Mouse (Mus musculus): ENCODE measurements around the gene Mill1. TPM values are rescaled to one million over a fixed set of nuclear protein-coding genes. Genes with fewer than 3 reads are reported as not detected.
"Not testable (repeated sequence)": the region's sequence is repeated elsewhere in the genome, so short reads cannot be mapped to it uniquely, and the experiment has no call there.

The Mill1 gene
- 0.10 TPM in 2 replicates for polyA plus RNA-seq (2015; fragmentation: Nextera tagmentation; extraction: Ambion mirVana)

DNA sequence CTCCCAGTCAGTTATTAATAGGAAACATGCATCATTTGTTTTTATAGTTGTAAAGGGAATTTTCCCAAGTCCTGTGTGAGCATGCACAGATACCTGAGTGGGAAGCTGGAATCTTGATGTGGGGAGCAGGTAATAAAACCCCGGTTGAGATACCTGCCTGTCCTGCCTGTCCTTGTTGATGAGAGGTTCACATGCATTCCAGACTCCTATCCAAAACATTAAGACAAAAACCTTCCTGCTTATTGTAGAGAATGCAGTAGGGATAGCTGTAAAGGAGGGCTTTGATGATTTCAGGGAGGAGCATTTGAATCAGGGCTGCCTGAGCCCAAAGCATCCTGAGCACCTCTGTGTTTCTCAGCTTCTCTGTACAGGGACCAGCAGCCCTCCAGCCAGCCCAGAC, at the start of gene Mill1:
TSS of gene Mill1 (plus strand) at position 301 of the 400 bp plus-strand sequence.
- no peak within 1 kb of the TSS for H3K4me3 ChIP-seq
- no peaks in the 10 kb centered on the region for H3K4me1 ChIP-seq
- no peak within 1 kb of the TSS for H3K4me2 ChIP-seq
- WGBS = 43% methylated on average over 1 of the region's 1 CpGs
- no peaks in the 10 kb centered on the region; the same call in 1 of the 2 replicates for H3K9me3 ChIP-seq
- no peaks in the 10 kb centered on the region for H3K36me3 ChIP-seq
- no peak for ATAC-seq (ENCODE audit: insufficient number of reproducible peaks, insufficient read depth, low FRiP score, low TSS enrichment, low read depth)
- H3K27me3 ChIP-seq = no peaks in the 10 kb centered on the region
- H3K27ac ChIP-seq = no peak within 1 kb of the TSS
- no peak within 1 kb of the TSS for H3K9ac ChIP-seq

DNA sequence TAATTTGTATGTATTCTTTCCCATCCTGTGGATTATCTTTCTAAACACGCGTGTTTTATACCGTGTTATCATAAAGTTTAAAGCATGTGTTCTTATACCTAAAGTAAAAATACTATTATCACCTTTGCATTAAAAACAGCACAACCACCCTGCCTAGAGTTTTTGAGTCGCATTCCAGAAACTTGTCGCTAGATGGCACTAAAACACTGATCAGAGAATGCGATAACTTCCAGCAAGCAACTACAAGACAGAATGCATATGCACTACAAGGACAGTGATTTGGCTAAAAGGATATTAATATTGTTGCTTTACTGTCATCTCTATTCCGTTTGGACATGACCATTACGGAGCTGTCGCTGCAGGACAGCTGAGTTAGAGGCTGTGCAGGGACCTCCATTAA, 34.2 kb upstream of the Mill1 start:
- no peak overlapping the region for H3K27ac ChIP-seq
- H3K36me3 ChIP-seq = no peaks in the 10 kb centered on the region
- H3K4me3 ChIP-seq = no peak overlapping the region
- no peaks in the 10 kb centered on the region for H3K4me1 ChIP-seq
- no peaks in the 10 kb centered on the region for H3K27me3 ChIP-seq
- H3K4me2 ChIP-seq = no peak overlapping the region
- 8% methylated on average over 9 of the region's 9 CpGs for WGBS
- H3K9me3 ChIP-seq = no peaks in the 10 kb centered on the region; the same call in 1 of the 2 replicates
- no peak for ATAC-seq (ENCODE audit: insufficient number of reproducible peaks, insufficient read depth, low FRiP score, low TSS enrichment, low read depth)
- no peak overlapping the region for H3K9ac ChIP-seq

DNA sequence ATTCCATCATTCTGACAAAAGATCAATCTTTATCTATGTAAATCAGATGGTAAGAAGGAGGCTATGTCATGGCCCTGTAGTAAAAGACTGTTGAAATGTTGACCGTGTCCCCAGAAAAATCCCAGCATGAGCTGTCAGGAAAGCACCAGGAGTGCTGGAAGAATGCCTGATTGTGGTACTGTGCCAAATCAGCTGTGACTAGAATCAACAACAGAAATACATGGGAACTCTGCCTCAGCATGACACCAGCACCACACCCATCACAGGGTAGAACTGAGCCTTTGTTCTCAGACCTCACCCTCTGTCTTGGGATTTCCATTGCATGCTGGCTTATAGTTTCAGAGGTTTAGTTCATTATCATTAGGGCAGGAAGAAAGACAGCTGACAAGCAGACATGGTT, 30.4 kb upstream of the Mill1 start:
- ATAC-seq (ENCODE audit: insufficient number of reproducible peaks, insufficient read depth, low FRiP score, low TSS enrichment, low read depth) = no peak
- Histone ChIP-seq H3K36me3 (no peaks in the 10 kb centered on the region), H3K4me1 (no peaks in the 10 kb centered on the region), H3K9me3 (no peaks in the 10 kb centered on the region; the same call in 1 of the 2 replicates), H3K4me2 (no peak overlapping the region), H3K9ac (no peak overlapping the region), H3K4me3 (no peak overlapping the region), H3K27me3 (no peaks in the 10 kb centered on the region), H3K27ac (no peak overlapping the region)
- 48% methylated on average over 1 of the region's 1 CpGs for WGBS

- 73% methylated on average over 2 of the region's 2 CpGs for WGBS
- H3K4me1 ChIP-seq = no peaks in the 10 kb centered on the region
- no peak overlapping the region for H3K4me3 ChIP-seq
- no peaks in the 10 kb centered on the region for H3K27me3 ChIP-seq
- H3K36me3 ChIP-seq = no peaks in the 10 kb centered on the region
- no peak overlapping the region for H3K4me2 ChIP-seq
- H3K27ac ChIP-seq = no peak overlapping the region
- no peak overlapping the region for H3K9ac ChIP-seq
- ATAC-seq (ENCODE audit: insufficient number of reproducible peaks, insufficient read depth, low FRiP score, low TSS enrichment, low read depth) = no peak
- peaks cover 3% of the 10 kb centered on the region; the same call in 1 of the 2 replicates for H3K9me3 ChIP-seq
Observed at GRCm38 (mm10) chr7:18238561-18238960, 6.6 kb upstream of the Mill1 start.

DNA sequence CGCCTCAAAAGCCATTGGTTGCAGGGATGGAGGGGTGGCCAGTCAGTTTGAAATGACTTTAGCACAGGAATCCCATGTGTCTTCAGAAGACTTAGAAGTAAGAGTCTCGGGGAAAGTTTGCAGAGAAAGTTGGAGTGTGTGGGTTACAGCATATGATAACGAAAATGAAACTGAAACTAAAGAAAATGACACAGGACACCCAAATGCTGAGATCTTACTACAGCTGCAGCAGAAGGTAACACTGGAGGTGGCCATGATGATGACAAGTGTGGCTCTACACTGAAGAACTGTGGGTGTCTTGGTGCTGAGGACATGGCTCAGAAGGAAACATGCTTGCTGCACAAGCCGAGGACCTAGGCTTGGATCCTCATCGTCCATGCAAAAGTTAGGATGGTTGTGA, 3.9 kb upstream of the Mill1 start:
- H3K9me3 ChIP-seq = peaks cover 3% of the 10 kb centered on the region; the same call in 1 of the 2 replicates
- 76% methylated on average over 5 of the region's 5 CpGs for WGBS
- ATAC-seq (ENCODE audit: insufficient number of reproducible peaks, insufficient read depth, low FRiP score, low TSS enrichment, low read depth) = no peak
- no peak overlapping the region for H3K27ac ChIP-seq
- no peaks in the 10 kb centered on the region for H3K27me3 ChIP-seq
- no peaks in the 10 kb centered on the region for H3K4me1 ChIP-seq
- no peak overlapping the region for H3K9ac ChIP-seq
- H3K4me3 ChIP-seq = no peak overlapping the region
- H3K36me3 ChIP-seq = no peaks in the 10 kb centered on the region
- no peak overlapping the region for H3K4me2 ChIP-seq

DNA sequence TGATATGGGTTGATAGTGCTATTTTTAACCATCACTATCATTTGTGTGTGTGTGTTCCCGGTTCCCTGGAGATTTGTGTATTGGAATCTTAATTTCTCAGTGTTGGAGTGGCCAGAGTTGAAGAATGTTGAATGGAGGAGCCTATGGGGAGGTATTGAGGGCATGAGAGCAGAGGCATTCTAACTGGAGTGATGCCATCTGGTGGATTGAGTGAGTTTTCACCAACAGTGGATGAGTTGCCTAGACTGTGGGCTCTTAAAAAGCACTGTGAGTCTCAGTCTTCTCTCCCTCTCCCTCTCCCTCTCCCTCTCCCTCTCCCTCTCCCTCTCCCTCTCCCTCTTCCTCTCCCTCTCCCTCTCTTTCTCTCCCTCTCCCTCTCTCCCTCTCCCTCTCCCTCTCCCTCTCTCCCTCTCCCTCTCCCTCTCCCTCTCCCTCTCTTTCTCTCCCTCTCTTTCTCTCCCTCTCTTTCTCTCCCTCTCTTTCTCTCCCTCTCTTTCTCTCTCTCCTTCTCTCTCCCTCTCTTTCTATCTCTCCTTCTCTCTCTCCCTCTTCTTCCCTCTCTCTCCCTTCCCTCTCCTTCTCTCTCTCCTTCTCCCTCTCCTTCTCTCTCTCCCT, 1.1 kb upstream of the Mill1 start:
- WGBS = 49% methylated on average over 1 of the region's 1 CpGs

DNA sequence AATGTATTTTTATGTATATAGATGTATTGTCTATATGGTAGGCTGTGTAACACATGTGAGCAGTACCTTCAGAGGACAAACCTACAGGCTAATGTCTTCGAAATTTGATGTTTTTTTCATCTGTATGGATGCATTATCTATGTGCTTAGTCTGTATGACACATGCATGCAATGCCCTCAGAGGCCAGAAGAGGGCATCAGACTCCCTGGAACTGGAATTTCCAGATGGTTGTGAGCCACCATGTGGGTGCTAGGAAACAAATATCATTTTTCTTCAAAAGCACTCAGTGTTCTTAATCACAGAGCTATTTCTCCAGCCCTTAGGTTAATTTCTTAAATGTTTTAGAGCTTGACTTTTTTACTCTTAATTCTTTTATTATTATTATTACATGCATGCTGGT, 15.1 kb downstream of the Mill1 start:
- H3K4me1 ChIP-seq = no peaks in the 10 kb centered on the region
- peaks cover 21% of the 10 kb centered on the region for H3K9me3 ChIP-seq
- no peak overlapping the region for H3K9ac ChIP-seq
- ATAC-seq (ENCODE audit: insufficient number of reproducible peaks, insufficient read depth, low FRiP score, low TSS enrichment, low read depth) = no peak
- H3K27ac ChIP-seq = no peak overlapping the region
- H3K4me3 ChIP-seq = no peak overlapping the region
- no peaks in the 10 kb centered on the region for H3K36me3 ChIP-seq
- 59% methylated on average over 1 of the region's 1 CpGs for WGBS
- no peak overlapping the region for H3K4me2 ChIP-seq
- H3K27me3 ChIP-seq = no peaks in the 10 kb centered on the region

More for the DNA sequence above, 1.1 kb upstream of the Mill1 start:
- not testable (repeated sequence) for H3K9ac ChIP-seq; H3K4me1 ChIP-seq; H3K4me2 ChIP-seq; H3K4me3 ChIP-seq; H3K27ac ChIP-seq; H3K36me3 ChIP-seq; ATAC-seq (ENCODE audit: insufficient number of reproducible peaks, insufficient read depth, low FRiP score, low TSS enrichment, low read depth); H3K9me3 ChIP-seq; H3K27me3 ChIP-seq

- 49% methylated on average over 5 of the region's 5 CpGs for WGBS
- no peak overlapping the region for H3K4me3 ChIP-seq
- H3K27me3 ChIP-seq = no peaks in the 10 kb centered on the region
- H3K9me3 ChIP-seq = peaks cover 9% of the 10 kb centered on the region; the same call in 1 of the 2 replicates
- no peaks in the 10 kb centered on the region for H3K4me1 ChIP-seq
- H3K27ac ChIP-seq = no peak overlapping the region
- ATAC-seq (ENCODE audit: insufficient number of reproducible peaks, insufficient read depth, low FRiP score, low TSS enrichment, low read depth) = no peak
- H3K4me2 ChIP-seq = no peak overlapping the region
- H3K36me3 ChIP-seq = no peaks in the 10 kb centered on the region
- no peak overlapping the region for H3K9ac ChIP-seq
Observed at GRCm38 (mm10) chr7:18265089-18265488, 19.9 kb downstream of the Mill1 start.

Other genes with a start within 250 kb of the Mill1 start
- not detected in 2 replicates for gene Ceacam13, start 235.5 kb upstream of the Mill1 start, polyA plus RNA-seq (2015; fragmentation: Nextera tagmentation; extraction: Ambion mirVana)
- not detected in 2 replicates for gene Ceacam12, start 179.4 kb upstream of the Mill1 start, polyA plus RNA-seq (2015; fragmentation: Nextera tagmentation; extraction: Ambion mirVana)
- not detected in 2 replicates for gene Igfl3, start 68.9 kb upstream of the Mill1 start, polyA plus RNA-seq (2015; fragmentation: Nextera tagmentation; extraction: Ambion mirVana)
- gene Psg18, start 109.7 kb downstream of the Mill1 start, polyA plus RNA-seq (2015; fragmentation: Nextera tagmentation; extraction: Ambion mirVana) = not detected in 2 replicates
- gene Psg28, start 186.7 kb downstream of the Mill1 start, polyA plus RNA-seq (2015; fragmentation: Nextera tagmentation; extraction: Ambion mirVana) = not detected in 2 replicates
- gene Psg26, start 238.8 kb downstream of the Mill1 start, polyA plus RNA-seq (2015; fragmentation: Nextera tagmentation; extraction: Ambion mirVana) = not detected in 2 replicates

Data from embryonic facial prominence, embryonic 13.5 days (tissue).